Mouse (Mus musculus): ENCODE measurements around the gene Prlr. TPM values are rescaled to one million over a fixed set of nuclear protein-coding genes. Genes with fewer than 3 reads are reported as not detected.

The Prlr gene
- 1.2 and 1.5 TPM in 2 replicates for polyA plus RNA-seq (2015; fragmentation: Nextera tagmentation; extraction: Ambion mirVana)

- H3K4me3 ChIP-seq, result peak within 1 kb of the TSS; percentile 61
- no peaks in the 10 kb centered on the region for H3K9me3 ChIP-seq
- no peaks in the 10 kb centered on the region for H3K36me3 ChIP-seq
- peaks cover 16% of the 10 kb centered on the region for H3K27me3 ChIP-seq (replicated peaks)
- no peak within 1 kb of the TSS for H3K27ac ChIP-seq (replicated peaks)
- H3K4me1 ChIP-seq, result peaks cover 8% of the 10 kb centered on the region; the same call in 1 of the 2 replicates
- peak within 1 kb of the TSS; percentile 97 for H3K4me2 ChIP-seq
- 1% methylated on average over 9 of the region's 9 CpGs for WGBS
- H3K9ac ChIP-seq, result peak within 1 kb of the TSS; percentile 78
- no peak for ATAC-seq (ENCODE audit: extremely low read depth, insufficient number of reproducible peaks, low FRiP score, low TSS enrichment)
Measured at GRCm38 (mm10) chr15:10177083-10177482, at the start of gene Prlr. Gene Prlr, plus strand, starts transcription at chr15:10177238.

GRCm38 (mm10) chr15:10133781-10134180, 43.3 kb upstream of the Prlr start:
- Histone ChIP-seq H3K27me3 (replicated peaks) (no peaks in the 10 kb centered on the region), H3K9ac (no peak overlapping the region), H3K9me3 (no peaks in the 10 kb centered on the region), H3K36me3 (no peaks in the 10 kb centered on the region), H3K4me1 (no peaks in the 10 kb centered on the region), H3K4me3 (no peak overlapping the region), H3K27ac (replicated peaks) (no peak overlapping the region), H3K4me2 (no peak overlapping the region)
- 71% methylated on average over 2 of the region's 2 CpGs for WGBS
- no peak for ATAC-seq (ENCODE audit: extremely low read depth, insufficient number of reproducible peaks, low FRiP score, low TSS enrichment)

- H3K4me1 ChIP-seq, result no peaks in the 10 kb centered on the region
- H3K9ac ChIP-seq, result no peak overlapping the region
- H3K4me3 ChIP-seq, result no peak overlapping the region
- H3K4me2 ChIP-seq, result no peak overlapping the region
- H3K36me3 ChIP-seq, result no peaks in the 10 kb centered on the region
- H3K27ac ChIP-seq (replicated peaks), result no peak overlapping the region
- H3K27me3 ChIP-seq (replicated peaks), result no peaks in the 10 kb centered on the region
- 55% methylated on average over 4 of the region's 4 CpGs for WGBS
- no peaks in the 10 kb centered on the region for H3K9me3 ChIP-seq
- ATAC-seq (ENCODE audit: extremely low read depth, insufficient number of reproducible peaks, low FRiP score, low TSS enrichment), result no peak
Measured at GRCm38 (mm10) chr15:10134889-10135288, 42.1 kb upstream of the Prlr start.

DNA sequence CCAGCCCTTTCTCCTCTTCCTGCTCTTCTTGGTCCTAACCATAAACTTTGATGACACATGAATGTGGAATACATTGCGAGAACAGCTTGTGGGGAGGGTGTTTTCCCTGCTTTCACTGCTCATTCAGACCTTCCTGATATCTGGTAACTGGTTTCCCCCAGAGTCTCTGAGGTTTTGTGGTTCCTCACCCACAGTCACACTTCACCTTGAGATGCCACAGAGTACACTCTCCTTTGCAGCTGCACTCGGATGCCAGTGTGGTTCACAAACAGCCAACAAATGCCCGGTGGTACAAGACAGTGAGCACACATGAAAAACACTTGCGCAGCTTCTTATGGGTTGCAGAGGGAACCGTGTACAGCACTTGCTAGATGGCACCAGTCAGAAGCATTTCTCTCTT, 32.5 kb upstream of the Prlr start:
- no peak overlapping the region for H3K9ac ChIP-seq
- no peaks in the 10 kb centered on the region for H3K4me1 ChIP-seq
- no peak overlapping the region for H3K4me3 ChIP-seq
- H3K9me3 ChIP-seq, result no peaks in the 10 kb centered on the region
- no peaks in the 10 kb centered on the region for H3K36me3 ChIP-seq
- H3K4me2 ChIP-seq, result no peak overlapping the region
- no peaks in the 10 kb centered on the region for H3K27me3 ChIP-seq (replicated peaks)
- 74% methylated on average over 5 of the region's 5 CpGs for WGBS
- ATAC-seq (ENCODE audit: extremely low read depth, insufficient number of reproducible peaks, low FRiP score, low TSS enrichment), result no peak
- no peak overlapping the region for H3K27ac ChIP-seq (replicated peaks)

DNA sequence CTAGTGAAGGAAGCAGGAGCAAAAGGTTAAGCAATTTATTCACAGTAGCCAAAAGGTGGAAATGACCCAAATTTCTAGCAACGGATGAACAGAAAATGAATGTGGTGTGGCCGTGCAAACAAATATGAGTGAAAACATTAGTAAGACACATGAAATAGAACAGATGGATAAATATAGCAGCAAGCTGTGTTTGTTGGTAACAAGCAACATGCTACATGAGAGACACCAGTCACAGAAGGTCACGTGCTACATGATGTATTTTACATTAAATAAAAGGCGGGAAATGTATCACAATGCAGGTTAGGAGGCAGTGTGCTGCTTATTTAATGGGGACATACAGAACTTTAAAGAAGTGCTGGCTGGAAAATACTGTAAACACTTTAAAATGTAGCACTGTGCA, 28.8 kb upstream of the Prlr start:
- Histone ChIP-seq H3K27me3 (replicated peaks) (no peaks in the 10 kb centered on the region), H3K36me3 (no peaks in the 10 kb centered on the region), H3K4me1 (no peaks in the 10 kb centered on the region), H3K4me2 (no peak overlapping the region), H3K9me3 (no peaks in the 10 kb centered on the region), H3K4me3 (no peak overlapping the region), H3K9ac (no peak overlapping the region), H3K27ac (replicated peaks) (no peak overlapping the region)
- no peak for ATAC-seq (ENCODE audit: extremely low read depth, insufficient number of reproducible peaks, low FRiP score, low TSS enrichment)
- WGBS, result 78% methylated on average over 4 of the region's 4 CpGs

GRCm38 (mm10) chr15:10160663-10161062, 16.4 kb upstream of the Prlr start:
- Histone ChIP-seq H3K27me3 (replicated peaks) (no peaks in the 10 kb centered on the region), H3K9me3 (peaks cover 5% of the 10 kb centered on the region), H3K4me1 (no peaks in the 10 kb centered on the region), H3K4me3 (no peak overlapping the region), H3K36me3 (no peaks in the 10 kb centered on the region), H3K4me2 (no peak overlapping the region), H3K27ac (replicated peaks) (no peak overlapping the region), H3K9ac (no peak overlapping the region)
- ATAC-seq (ENCODE audit: extremely low read depth, insufficient number of reproducible peaks, low FRiP score, low TSS enrichment), result no peak
- 78% methylated on average over 2 of the region's 2 CpGs for whole genome bisulfite sequencing

DNA sequence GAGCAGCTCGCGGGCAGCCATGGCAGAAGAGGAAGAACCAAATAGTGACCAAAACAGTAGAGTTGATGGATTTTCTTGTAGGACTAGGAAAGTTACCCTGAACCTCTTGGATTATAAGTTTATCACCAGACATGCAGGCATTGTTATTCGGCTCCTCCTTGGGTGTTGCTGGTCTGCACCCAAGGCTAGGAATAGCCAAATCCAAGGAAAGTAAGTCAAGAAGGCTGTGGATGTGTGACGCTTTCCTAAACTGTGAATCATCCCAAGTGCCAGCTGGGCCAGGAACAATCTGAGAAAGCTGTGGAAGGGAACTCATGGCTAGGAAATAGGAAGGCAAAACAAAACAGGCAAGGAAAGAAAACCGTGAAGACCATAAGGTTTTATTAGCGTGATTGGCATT, 2.0 kb upstream of the Prlr start:
- Histone ChIP-seq H3K9me3 (no peaks in the 10 kb centered on the region), H3K27me3 (replicated peaks) (peaks cover 16% of the 10 kb centered on the region), H3K4me2 (no peak overlapping the region), H3K4me1 (peaks cover 8% of the 10 kb centered on the region; the same call in 1 of the 2 replicates), H3K36me3 (no peaks in the 10 kb centered on the region), H3K9ac (no peak overlapping the region), H3K4me3 (no peak overlapping the region), H3K27ac (replicated peaks) (no peak overlapping the region)
- 81% methylated on average over 6 of the region's 6 CpGs for WGBS
- no peak for ATAC-seq (ENCODE audit: extremely low read depth, insufficient number of reproducible peaks, low FRiP score, low TSS enrichment)

DNA sequence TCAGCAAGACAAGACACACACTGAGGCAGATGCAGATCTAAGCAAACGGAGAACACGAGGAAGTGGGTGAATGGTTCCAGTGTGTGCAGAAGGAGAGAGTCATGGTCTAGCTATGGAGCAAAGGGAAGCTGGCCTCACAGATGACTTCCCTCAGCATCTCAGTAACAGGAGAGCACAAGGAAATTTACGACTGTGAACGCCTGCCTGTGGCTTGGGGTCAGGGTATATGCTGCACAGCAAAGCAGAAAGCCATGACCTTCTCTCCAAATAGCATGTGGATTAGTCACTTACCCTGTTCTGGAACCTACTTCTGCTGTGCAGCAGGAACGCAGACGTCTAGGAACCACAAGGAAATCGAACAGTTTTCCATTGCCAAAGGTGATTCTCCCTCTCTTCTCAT, 1.4 kb upstream of the Prlr start:
- Histone ChIP-seq H3K27me3 (replicated peaks) (peaks cover 16% of the 10 kb centered on the region), H3K4me1 (peaks cover 8% of the 10 kb centered on the region; the same call in 1 of the 2 replicates), H3K4me2 (no peak overlapping the region), H3K4me3 (no peak overlapping the region), H3K9ac (no peak overlapping the region), H3K36me3 (no peaks in the 10 kb centered on the region), H3K9me3 (no peaks in the 10 kb centered on the region), H3K27ac (replicated peaks) (no peak overlapping the region)
- WGBS, result 64% methylated on average over 7 of the region's 7 CpGs
- ATAC-seq (ENCODE audit: extremely low read depth, insufficient number of reproducible peaks, low FRiP score, low TSS enrichment), result no peak

DNA sequence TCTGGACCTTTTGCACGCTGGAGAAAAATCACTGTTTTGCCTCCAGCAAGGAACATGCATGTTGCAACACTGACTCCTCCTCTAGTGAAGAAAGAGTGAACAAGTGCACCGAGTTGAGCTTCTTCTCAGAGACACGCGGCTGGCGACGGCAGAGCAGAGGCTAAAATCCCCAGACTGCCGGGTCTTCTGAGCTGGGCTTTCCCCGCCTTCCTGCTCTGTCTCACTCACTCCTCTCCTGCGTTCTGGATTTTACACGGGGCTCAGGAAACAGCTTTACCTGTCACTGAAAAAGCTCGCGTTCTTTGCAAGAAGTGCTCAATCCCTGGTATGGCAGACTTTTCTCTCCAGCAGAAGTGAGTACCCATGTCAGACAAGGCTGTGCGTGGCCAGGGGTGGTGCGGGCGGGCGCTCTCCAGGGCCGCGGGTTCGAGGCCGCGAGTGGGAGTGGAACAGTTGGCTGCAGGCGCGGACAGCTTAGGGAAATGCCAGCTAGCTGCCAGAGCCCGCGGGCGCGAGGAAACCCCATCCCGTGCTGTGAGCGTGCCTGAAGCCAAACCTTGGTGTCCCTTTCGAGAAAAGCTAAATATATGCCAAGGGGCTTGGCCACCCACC, 587 bp downstream of the Prlr start:
- H3K4me1 ChIP-seq, result peaks cover 8% of the 10 kb centered on the region; the same call in 1 of the 2 replicates
- no peak for ATAC-seq (ENCODE audit: extremely low read depth, insufficient number of reproducible peaks, low FRiP score, low TSS enrichment)
- peaks cover 16% of the 10 kb centered on the region for H3K27me3 ChIP-seq (replicated peaks)
- H3K9ac ChIP-seq, result peak overlapping the region; percentile 78
- no peaks in the 10 kb centered on the region for H3K36me3 ChIP-seq
- H3K4me3 ChIP-seq, result peak overlapping the region; percentile 61
- H3K4me2 ChIP-seq, result peak overlapping the region; percentile 97
- no peak overlapping the region for H3K27ac ChIP-seq (replicated peaks)
- H3K9me3 ChIP-seq, result no peaks in the 10 kb centered on the region
- WGBS, result 1% methylated on average over 30 of the region's 30 CpGs

DNA sequence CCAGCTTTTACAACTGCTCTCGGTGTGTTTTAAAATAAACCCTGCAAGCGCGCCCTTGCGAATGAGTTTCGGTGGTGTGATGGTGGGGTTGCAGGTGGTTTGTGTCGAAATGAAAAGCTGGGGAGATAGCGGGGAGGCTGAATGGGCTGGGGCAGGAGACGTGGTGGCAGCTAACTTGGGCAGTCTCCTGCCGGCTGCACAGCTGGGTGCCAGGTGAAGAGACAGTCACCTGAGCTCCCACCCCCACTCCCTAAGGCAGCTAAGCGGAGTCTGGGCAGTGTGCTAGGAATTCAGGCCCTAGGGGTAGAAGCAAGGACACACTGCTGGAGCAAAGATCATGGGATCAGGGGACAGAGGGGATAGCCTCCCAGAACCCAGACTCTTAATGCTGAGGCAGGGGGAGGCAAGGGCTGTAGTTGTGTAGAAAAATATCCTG, 1.1 kb downstream of the Prlr start:
- 2% methylated on average over 10 of the region's 10 CpGs for WGBS

GRCm38 (mm10) chr15:10180694-10181093, 3.7 kb downstream of the Prlr start:
- Histone ChIP-seq H3K4me3 (no peak overlapping the region), H3K27me3 (replicated peaks) (peaks cover 14% of the 10 kb centered on the region), H3K4me2 (no peak overlapping the region), H3K9ac (no peak overlapping the region), H3K9me3 (no peaks in the 10 kb centered on the region), H3K4me1 (peaks cover 8% of the 10 kb centered on the region; the same call in 1 of the 2 replicates), H3K27ac (replicated peaks) (no peak overlapping the region), H3K36me3 (no peaks in the 10 kb centered on the region)
- WGBS, result 62% methylated on average over 4 of the region's 4 CpGs
- no peak for ATAC-seq (ENCODE audit: extremely low read depth, insufficient number of reproducible peaks, low FRiP score, low TSS enrichment)

More for the DNA sequence above, 1.1 kb downstream of the Prlr start:
- Histone ChIP-seq H3K4me3 (peak overlapping the region; percentile 61), H3K27ac (replicated peaks) (no peak overlapping the region), H3K27me3 (replicated peaks) (peaks cover 16% of the 10 kb centered on the region), H3K9me3 (no peaks in the 10 kb centered on the region), H3K4me2 (peak overlapping the region; percentile 97), H3K36me3 (no peaks in the 10 kb centered on the region), H3K4me1 (peaks cover 8% of the 10 kb centered on the region; the same call in 1 of the 2 replicates), H3K9ac (peak overlapping the region; percentile 78)
- no peak for ATAC-seq (ENCODE audit: extremely low read depth, insufficient number of reproducible peaks, low FRiP score, low TSS enrichment)

GRCm38 (mm10) chr15:10192101-10192630, 15.1 kb downstream of the Prlr start:
- no peak overlapping the region for H3K4me3 ChIP-seq
- WGBS, result 81% methylated on average over 6 of the region's 6 CpGs
- H3K4me1 ChIP-seq, result no peaks in the 10 kb centered on the region
- no peaks in the 10 kb centered on the region for H3K9me3 ChIP-seq
- ATAC-seq (ENCODE audit: extremely low read depth, insufficient number of reproducible peaks, low FRiP score, low TSS enrichment), result no peak
- no peaks in the 10 kb centered on the region for H3K36me3 ChIP-seq
- H3K9ac ChIP-seq, result no peak overlapping the region
- no peaks in the 10 kb centered on the region for H3K27me3 ChIP-seq (replicated peaks)
- no peak overlapping the region for H3K27ac ChIP-seq (replicated peaks)
- no peak overlapping the region for H3K4me2 ChIP-seq

All from heart, embryonic 13.5 days (tissue).